Mouse (Mus musculus) stomach, embryonic 14.5 days (tissue): ENCODE data around the gene Mcrip2. TPM values are rescaled to one million over a fixed set of nuclear protein-coding genes. Genes with fewer than 3 reads are reported as not detected.

Experiments used
- ATAC-seq: fragments of 200-750 bp; cut with Nextera tagmentation; 2 replicates; pipeline ENCODE4 v1.8.0; 2017; ENCODE audit warnings: low read depth, moderate TSS enrichment; ENCODE audit not compliant: insufficient number of reproducible peaks, insufficient read depth, low FRiP score
- H3K27ac ChIP-seq: fragments of 300-500 bp; sonication (generic); 2 replicates; pipeline ENCODE4 v1.5.1; 2014; ENCODE audit warnings: mild to moderate bottlenecking, low read length, moderate library complexity, mixed read lengths
- H3K27me3 ChIP-seq: fragments of 300-500 bp; sonication (generic); 2 replicates; pipeline ENCODE4 v1.6.1; 2014; ENCODE audit warnings: low read length, control low read depth, mixed read lengths; ENCODE audit not compliant: control insufficient read depth, insufficient read depth
- H3K36me3 ChIP-seq: fragments of 300-500 bp; sonication (generic); 2 replicates; pipeline ENCODE4 v1.6.1; 2014; ENCODE audit warnings: mild to moderate bottlenecking, control low read depth, low read length, moderate library complexity, mixed read lengths; ENCODE audit not compliant: control insufficient read depth, insufficient read depth
- H3K4me1 ChIP-seq: fragments of 300-500 bp; sonication (generic); 2 replicates; pipeline ENCODE4 v1.6.1; 2014; ENCODE audit warnings: low read length, control low read depth, mixed read lengths; ENCODE audit not compliant: control insufficient read depth, insufficient read depth
- H3K4me2 ChIP-seq: fragments of 300-500 bp; sonication (generic); replicated peaks from 2 replicates; pipeline ENCODE4 v1.6.1; 2014; ENCODE audit warnings: low read depth, low read length, control low read depth
- H3K4me3 ChIP-seq: fragments of 300-500 bp; sonication (generic); 2 replicates; pipeline ENCODE4 v1.5.1; 2014; ENCODE audit warnings: low read depth, low read length, control low read depth
- H3K9ac ChIP-seq: fragments of 300-500 bp; sonication (generic); replicated peaks from 2 replicates; pipeline ENCODE4 v1.6.1; 2014; ENCODE audit warnings: low read depth, mild to moderate bottlenecking, control low read depth, low read length, moderate library complexity, mixed read lengths
- H3K9me3 ChIP-seq: fragments of 300-500 bp; sonication (generic); 2 replicates; pipeline ENCODE4 v1.6.1; 2016; ENCODE audit warnings: low read depth, low read length, control low read depth; ENCODE audit not compliant: control insufficient read depth
- WGBS: fragments of 180-500 bp; shearing (Covaris S2); extraction: QIAGEN DNeasy Blood & Tissue Kit; methylation state at CpG from one replicate; pipeline ENCODE4 v1.1.7; 2014; 5-methylcytosine and 5-hydroxymethylcytosine counted together
- polyA plus RNA-seq: library from polyadenylated mRNA; unstranded; fragments of >200 nt; fragmentation: Nextera tagmentation; extraction: Ambion mirVana; gene quantifications from 2 replicates; pipeline ENCODE4 v1.2.1, GENCODE M21; 2014

The Mcrip2 gene
- polyA plus RNA-seq, 1 experiment from 2014 or later: 23.3 TPM

DNA sequence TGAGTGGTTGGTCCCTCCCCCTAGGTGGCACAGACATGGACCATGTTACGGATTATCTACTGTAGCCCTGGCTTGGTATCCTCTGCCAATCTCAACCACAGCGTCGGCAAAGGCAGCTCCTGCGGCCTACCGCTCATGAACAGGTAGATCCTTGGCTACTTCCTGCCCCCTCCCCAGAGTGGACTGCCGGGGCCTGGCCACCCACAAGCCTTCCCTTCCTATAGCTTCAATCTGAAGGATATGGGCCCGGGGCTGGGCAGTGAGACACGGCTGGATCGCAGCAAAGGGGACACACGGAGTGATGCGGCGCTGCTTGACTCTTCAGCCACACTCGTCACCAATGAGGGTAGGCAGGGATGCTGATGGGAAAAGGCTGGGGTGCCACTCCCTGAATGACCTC is 41.6 kb downstream of the Mcrip2 start:
- 94% methylated on average over 13 of the region's 13 CpGs for WGBS
- no peak overlapping the region for H3K4me2 ChIP-seq
- H3K4me3 ChIP-seq: no peak overlapping the region
- ATAC-seq: no peak
- no peaks in the 10 kb centered on the region for H3K27me3 ChIP-seq
- no peak overlapping the region for H3K9ac ChIP-seq
- peaks cover 36% of the 10 kb centered on the region for H3K4me1 ChIP-seq
- H3K9me3 ChIP-seq: no peaks in the 10 kb centered on the region
- H3K27ac ChIP-seq: no peak overlapping the region
- H3K36me3 ChIP-seq: peaks cover 34% of the 10 kb centered on the region

DNA sequence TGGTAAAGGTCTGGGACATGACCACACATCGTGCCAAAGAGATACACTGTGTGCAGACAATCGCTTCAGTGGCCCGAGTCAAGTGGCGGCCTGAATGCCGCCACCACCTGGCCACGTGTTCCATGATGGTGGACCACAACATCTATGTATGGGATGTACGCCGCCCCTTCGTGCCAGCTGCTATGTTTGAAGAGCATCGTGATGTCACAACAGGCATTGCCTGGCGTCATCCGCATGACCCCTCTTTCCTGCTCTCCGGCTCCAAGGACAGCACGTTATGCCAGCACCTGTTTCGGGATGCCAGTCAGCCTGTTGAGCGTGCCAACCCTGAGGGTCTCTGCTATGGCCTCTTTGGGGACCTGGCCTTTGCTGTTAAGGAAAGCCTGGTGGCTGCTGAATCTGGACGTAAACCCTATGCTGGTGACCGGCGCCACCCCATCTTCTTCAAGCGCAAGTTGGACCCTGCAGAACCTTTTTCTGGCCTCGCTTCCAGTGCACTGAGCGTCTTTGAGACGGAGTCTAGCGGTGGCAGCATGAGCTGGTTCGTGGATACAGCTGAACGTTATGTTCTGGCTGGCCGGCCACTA is 42.5 kb downstream of the Mcrip2 start:
- H3K4me1 ChIP-seq: peaks cover 29% of the 10 kb centered on the region
- no peak overlapping the region for H3K9ac ChIP-seq
- no peak overlapping the region for H3K4me3 ChIP-seq
- no peaks in the 10 kb centered on the region for H3K27me3 ChIP-seq
- 95% methylated on average over 27 of the region's 27 CpGs for WGBS
- no peak overlapping the region for H3K4me2 ChIP-seq
- no peak overlapping the region for H3K27ac ChIP-seq
- H3K36me3 ChIP-seq: peaks cover 29% of the 10 kb centered on the region
- no peak for ATAC-seq
- H3K9me3 ChIP-seq: no peaks in the 10 kb centered on the region

DNA sequence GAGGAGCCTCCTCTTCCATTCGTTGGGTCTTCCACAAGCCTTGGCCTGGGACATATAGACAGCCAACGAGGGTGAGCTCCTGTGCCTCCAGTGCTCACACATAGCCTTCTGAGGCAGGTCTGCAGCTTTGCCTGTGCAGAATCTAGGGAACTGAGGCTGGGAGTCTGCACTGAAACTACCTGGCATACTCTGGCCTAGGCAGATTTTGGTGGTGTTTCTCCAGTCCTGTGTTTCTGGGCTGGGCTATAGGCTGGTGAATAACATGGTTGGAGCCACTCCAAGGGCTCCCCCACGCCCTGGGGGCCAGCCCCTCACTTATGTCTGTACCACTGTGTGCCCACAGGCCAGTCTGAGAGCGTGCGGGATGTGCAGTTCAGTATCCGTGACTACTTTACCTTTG is 43.3 kb downstream of the Mcrip2 start:
- peaks cover 23% of the 10 kb centered on the region for H3K36me3 ChIP-seq
- H3K9me3 ChIP-seq: no peaks in the 10 kb centered on the region
- peaks cover 2% of the 10 kb centered on the region; the same call in 1 of the 2 replicates for H3K27me3 ChIP-seq
- H3K4me1 ChIP-seq: peaks cover 25% of the 10 kb centered on the region
- H3K4me2 ChIP-seq: no peak overlapping the region; the same call in 1 of the 2 replicates
- H3K27ac ChIP-seq: no peak overlapping the region
- H3K9ac ChIP-seq: no peak overlapping the region
- H3K4me3 ChIP-seq: no peak overlapping the region
- WGBS: 87% methylated on average over 6 of the region's 6 CpGs
- no peak for ATAC-seq

DNA sequence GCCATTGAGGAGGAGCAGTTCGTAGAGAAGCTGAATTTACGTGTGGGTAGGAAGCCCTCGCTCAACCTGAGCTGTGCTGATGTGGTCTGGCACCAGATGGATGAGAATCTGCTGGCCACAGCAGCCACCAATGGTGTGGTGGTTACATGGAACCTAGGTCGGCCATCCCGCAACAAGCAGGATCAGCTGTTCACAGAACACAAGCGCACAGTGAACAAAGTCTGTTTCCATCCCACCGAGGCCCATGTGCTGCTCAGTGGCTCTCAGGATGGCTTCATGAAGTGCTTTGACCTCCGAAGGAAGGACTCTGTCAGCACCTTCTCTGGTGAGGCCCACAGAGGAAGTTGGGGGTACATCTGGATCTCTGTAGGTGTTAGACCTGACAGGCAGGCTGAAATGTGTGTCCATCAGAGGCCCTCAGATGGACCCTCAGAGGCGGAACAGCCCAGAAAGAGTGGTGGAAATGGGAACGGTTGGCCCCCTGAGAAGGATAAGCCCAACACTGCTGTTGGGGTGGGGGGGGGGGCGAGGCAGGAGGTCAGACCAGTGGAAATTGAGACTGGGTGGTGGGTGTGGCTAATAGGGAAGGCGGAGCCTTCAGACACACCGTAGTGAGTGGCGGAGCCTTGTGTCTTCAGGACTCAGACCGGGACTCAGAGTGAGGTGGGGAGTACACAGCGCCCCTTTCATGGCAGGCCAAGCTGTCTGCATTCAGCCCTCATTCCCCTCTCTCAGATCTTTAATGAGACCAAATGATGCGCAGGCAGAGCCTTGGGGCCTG is 44.0 kb downstream of the Mcrip2 start:
- WGBS: 69% methylated on average over 17 of the region's 17 CpGs

DNA sequence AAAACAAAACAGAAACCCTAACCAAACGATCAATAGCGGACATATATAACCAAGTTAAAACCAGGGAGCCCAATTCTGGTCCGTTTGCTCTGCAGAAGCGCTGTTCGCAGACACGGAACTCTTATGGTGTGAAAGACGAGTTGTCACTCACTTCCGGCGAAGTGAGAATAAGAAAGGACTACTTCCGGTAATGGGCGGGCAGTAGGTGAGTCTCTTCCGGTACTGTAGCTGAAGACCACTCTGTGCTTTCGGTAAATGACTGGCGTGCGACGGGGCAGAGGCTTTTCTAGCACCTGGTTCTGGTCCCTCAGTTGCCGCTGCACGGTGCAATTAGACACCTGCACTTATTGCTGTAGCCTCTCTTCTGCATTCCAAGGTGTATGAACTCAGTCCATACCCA is 45.1 kb downstream of the Mcrip2 start, which contains the start of gene Wdr24:
Gene Wdr24, plus strand, starts transcription at position 176 of the 400 bp plus-strand sequence.
- peaks cover 16% of the 10 kb centered on the region; the same call in 1 of the 2 replicates for H3K36me3 ChIP-seq
- peak within 1 kb of the TSS; percentile 87 for H3K4me2 ChIP-seq
- no peaks in the 10 kb centered on the region for H3K9me3 ChIP-seq
- no peak within 1 kb of the TSS for H3K27ac ChIP-seq
- peaks cover 20% of the 10 kb centered on the region for H3K27me3 ChIP-seq
- WGBS: under 1% methylated on average over 18 of the region's 18 CpGs
- peak; percentile 77; the same call in 1 of the 2 replicates for ATAC-seq
- H3K4me1 ChIP-seq: peaks cover 16% of the 10 kb centered on the region
- H3K9ac ChIP-seq: peak within 1 kb of the TSS; percentile 63
- peak within 1 kb of the TSS; percentile 61 for H3K4me3 ChIP-seq

More for the DNA sequence above, 44.0 kb downstream of the Mcrip2 start:
- H3K27me3 ChIP-seq: peaks cover 9% of the 10 kb centered on the region
- no peaks in the 10 kb centered on the region for H3K9me3 ChIP-seq
- no peak for ATAC-seq
- H3K4me3 ChIP-seq: peak overlapping the region; percentile 61
- H3K36me3 ChIP-seq: peaks cover 16% of the 10 kb centered on the region
- peaks cover 19% of the 10 kb centered on the region for H3K4me1 ChIP-seq
- peak overlapping the region; percentile 63; the same call in 1 of the 2 replicates for H3K9ac ChIP-seq
- H3K4me2 ChIP-seq: peak overlapping the region; percentile 87
- no peak overlapping the region for H3K27ac ChIP-seq

DNA sequence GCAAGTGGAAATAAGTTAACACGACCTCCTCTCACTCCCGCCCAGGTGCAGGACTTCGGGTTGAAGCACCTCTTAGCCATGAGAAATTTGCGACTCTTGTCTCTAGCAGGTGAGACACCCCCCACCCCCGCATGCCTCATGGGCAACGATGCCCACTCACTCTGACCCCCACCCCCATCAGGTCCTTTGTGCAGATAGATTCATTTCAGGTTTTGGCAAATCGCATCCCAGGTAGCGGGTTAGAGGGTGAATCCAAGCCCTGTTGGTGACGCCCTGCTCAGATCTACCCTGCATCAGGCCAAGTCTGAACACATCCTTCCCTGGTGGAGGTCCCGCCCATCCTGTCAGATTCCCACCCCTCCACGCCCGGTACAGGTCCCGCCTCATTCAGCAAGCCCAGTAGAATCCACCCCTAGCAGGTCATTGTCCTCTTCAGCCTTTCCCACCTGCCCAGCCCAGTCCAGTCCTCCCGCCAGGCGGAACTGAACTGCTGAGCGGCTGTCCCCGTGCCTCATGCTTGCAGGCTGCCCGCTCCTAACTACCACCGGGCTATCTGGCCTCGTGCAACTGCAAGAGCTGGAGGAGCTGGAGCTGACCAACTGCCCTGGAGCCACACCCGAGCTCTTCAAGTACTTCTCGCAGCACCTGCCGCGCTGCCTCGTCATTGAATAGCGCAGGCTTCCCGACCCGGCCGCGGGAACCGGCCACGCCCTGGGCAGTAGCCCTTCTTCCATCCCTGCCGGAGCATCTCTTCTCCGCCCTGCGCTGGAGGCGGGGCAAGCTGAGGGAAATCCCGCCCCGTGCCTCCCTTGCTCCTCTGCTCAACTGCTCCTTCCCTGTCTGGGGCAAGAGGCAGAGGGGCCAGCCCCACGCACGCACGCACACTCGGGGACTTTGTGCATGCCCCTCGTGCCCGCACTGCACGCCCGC is 49.4 kb downstream of the Mcrip2 start:
- Histone ChIP-seq H3K4me3 (no peak overlapping the region; the same call in 1 of the 2 replicates), H3K27me3 (peaks cover 24% of the 10 kb centered on the region), H3K4me1 (peaks cover 5% of the 10 kb centered on the region), H3K27ac (no peak overlapping the region), H3K9ac (no peak overlapping the region), H3K36me3 (no peaks in the 10 kb centered on the region), H3K4me2 (peak overlapping the region; percentile 20; the same call in 1 of the 2 replicates), H3K9me3 (no peaks in the 10 kb centered on the region)
- WGBS: 6% methylated on average over 46 of the region's 46 CpGs
- ATAC-seq: peak; percentile 20; the same call in 1 of the 2 replicates

DNA sequence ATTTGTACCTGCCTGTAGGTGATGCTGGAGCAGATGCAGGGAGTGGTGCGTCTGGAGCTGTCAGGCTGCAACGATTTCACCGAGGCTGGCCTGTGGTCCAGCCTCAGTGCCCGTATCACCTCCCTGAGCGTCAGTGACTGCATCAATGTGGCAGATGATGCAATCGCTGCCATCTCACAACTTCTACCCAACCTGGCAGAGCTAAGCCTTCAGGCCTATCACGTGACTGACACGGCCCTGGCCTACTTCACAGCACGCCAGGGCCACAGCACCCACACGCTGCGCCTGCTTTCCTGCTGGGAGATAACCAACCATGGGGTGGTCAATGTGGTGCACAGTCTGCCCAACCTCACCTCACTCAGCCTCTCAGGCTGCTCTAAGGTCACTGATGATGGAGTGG is 50.9 kb downstream of the Mcrip2 start:
- no peak for ATAC-seq
- no peak overlapping the region for H3K4me2 ChIP-seq
- no peak overlapping the region for H3K4me3 ChIP-seq
- no peak overlapping the region for H3K27ac ChIP-seq
- H3K36me3 ChIP-seq: no peaks in the 10 kb centered on the region
- 84% methylated on average over 11 of the region's 11 CpGs for WGBS
- no peak overlapping the region for H3K9ac ChIP-seq
- peaks cover 24% of the 10 kb centered on the region for H3K27me3 ChIP-seq
- H3K9me3 ChIP-seq: no peaks in the 10 kb centered on the region
- H3K4me1 ChIP-seq: no peaks in the 10 kb centered on the region
